Mouse (Mus musculus) mouse trophoblast stem cell (cell line): Measurements from ENCODE around the gene Tmem217.
"Not testable (repeated sequence)": the region's sequence is repeated elsewhere in the genome, so short reads cannot be mapped to it uniquely, and the experiment has no call there.

Source experiments
- in situ Hi-C, 2 experiments: fragments of 300-500 bp; cut with MseI, MboI; formaldehyde crosslinking; loops; 2 replicates in 1 of 2; 3 replicates in 1 of 2; pipeline ENCODE4 v1.15.1; 2025

The Tmem217 gene

GRCm38 (mm10) chr17:29508927-29509608, 43.1 kb downstream of the Tmem217 start:
- in situ Hi-C loops, result loop anchor here (25.0 kb wide), 1 partner anchor 247 kb away; the partner anchor contains the start of genes BC004004 (in 2 of the 2) and Ppil1 (in 2 of the 2)

- in situ Hi-C loops, result loop anchor here (25.0 kb wide), 1 partner anchor 241 kb away; the partner anchor contains the start of genes BC004004 (in 2 of the 2) and Ppil1 (in 2 of the 2)
Measured at GRCm38 (mm10) chr17:29503700-29504099, 48.5 kb downstream of the Tmem217 start.

- in situ Hi-C loops, result loop anchor here (25.0 kb wide), 1 partner anchor 241 kb away; the partner anchor contains the start of genes BC004004 (in 2 of the 2) and Ppil1 (in 2 of the 2)
Measured at GRCm38 (mm10) chr17:29502669-29503665, 49.2 kb downstream of the Tmem217 start.

- in situ Hi-C loops, result loop anchor here (25.0 kb wide), 1 partner anchor 240 kb away; the partner anchor contains the start of genes BC004004 (in 2 of the 2) and Ppil1 (in 2 of the 2)
Measured at GRCm38 (mm10) chr17:29502005-29502668, 50.0 kb downstream of the Tmem217 start.

- in situ Hi-C loops, result loop anchor here (25.0 kb wide), 1 partner anchor 239 kb away; the partner anchor contains the start of genes BC004004 (in 2 of the 2) and Ppil1 (in 2 of the 2)
Measured at GRCm38 (mm10) chr17:29500802-29501469, 51.2 kb downstream of the Tmem217 start.

GRCm38 (mm10) chr17:29500243-29500740, 51.9 kb downstream of the Tmem217 start:
- in situ Hi-C loops, result loop anchor here (25.0 kb wide), 1 partner anchor 238 kb away; the partner anchor contains the start of genes BC004004 (in 2 of the 2) and Ppil1 (in 2 of the 2)

- in situ Hi-C loops, result no loop called here
Measured at GRCm38 (mm10) chr17:29499511-29499910, 52.7 kb downstream of the Tmem217 start.

GRCm38 (mm10) chr17:29498952-29499351, 53.2 kb downstream of the Tmem217 start:
- in situ Hi-C loops, result not testable (repeated sequence)

GRCm38 (mm10) chr17:29498028-29498427, 54.2 kb downstream of the Tmem217 start:
- in situ Hi-C loops, result no loop called here

GRCm38 (mm10) chr17:29497481-29497880, 54.7 kb downstream of the Tmem217 start:
- in situ Hi-C loops, result not testable (repeated sequence)

- in situ Hi-C loops, result no loop called here
Measured at GRCm38 (mm10) chr17:29497071-29497354, 55.2 kb downstream of the Tmem217 start.

GRCm38 (mm10) chr17:29496211-29497070, 55.7 kb downstream of the Tmem217 start:
- in situ Hi-C loops, result no loop called here

- in situ Hi-C loops, result loop anchor here in 1 of 2 experiments (5.0 kb wide), 1 partner anchor 97 kb away; no protein-coding TSS in a partner anchor
Measured at GRCm38 (mm10) chr17:29494732-29495076, 57.5 kb downstream of the Tmem217 start.

- in situ Hi-C loops, result loop anchor here in 1 of 2 experiments (5.0 kb wide), 1 partner anchor 97 kb away; no protein-coding TSS in a partner anchor
Measured at GRCm38 (mm10) chr17:29494062-29494731, 58.0 kb downstream of the Tmem217 start.

- in situ Hi-C loops, result loop anchor here in 1 of 2 experiments (5.0 kb wide), 1 partner anchor 96 kb away; no protein-coding TSS in a partner anchor
Measured at GRCm38 (mm10) chr17:29493461-29493980, 58.7 kb downstream of the Tmem217 start.

GRCm38 (mm10) chr17:29492269-29493191, 59.7 kb downstream of the Tmem217 start:
- in situ Hi-C loops, result loop anchor here in 1 of 2 experiments (5.0 kb wide), 1 partner anchor 95 kb away; no protein-coding TSS in a partner anchor

GRCm38 (mm10) chr17:29491591-29492268, 60.5 kb downstream of the Tmem217 start:
- in situ Hi-C loops, result loop anchor here in 1 of 2 experiments (5.0 kb wide), 1 partner anchor 94 kb away; no protein-coding TSS in a partner anchor
